Mouse (Mus musculus): ENCODE measurements around the gene Apba1. TPM values are rescaled to one million over a fixed set of nuclear protein-coding genes. Genes with fewer than 3 reads are reported as not detected.

The Apba1 gene
- polyA plus RNA-seq, 1 experiment from 2014 or later = 0.46 TPM

DNA sequence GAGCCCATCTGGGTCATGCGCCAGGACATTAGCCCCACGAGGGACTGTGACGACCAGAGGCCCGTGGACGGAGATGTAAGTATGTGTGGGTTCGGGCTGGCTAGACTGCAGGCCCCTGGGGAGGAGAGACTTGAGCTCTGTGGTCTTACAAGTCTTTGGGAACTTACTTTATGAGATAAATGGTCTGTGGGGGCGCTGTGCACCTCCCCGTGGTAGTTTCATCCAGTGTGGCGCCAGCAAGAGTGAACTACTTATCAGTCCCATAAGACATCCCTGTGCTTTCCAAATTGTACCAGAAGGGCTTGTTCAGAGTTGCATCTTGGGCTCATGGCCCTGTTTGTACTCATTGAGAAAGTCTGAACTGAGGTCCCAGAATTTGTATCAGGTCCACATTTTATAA, 135.3 kb downstream of the Apba1 start:
- Histone ChIP-seq H3K27me3 (ENCODE audit: control insufficient read depth, insufficient read depth, low read length) (peaks cover 43% of the 10 kb centered on the region), H3K4me1 (ENCODE audit: control insufficient read depth in 2 of 2, insufficient read depth in 2 of 2, low read length in 2 of 2) (peaks cover 0 to 10% of the 10 kb centered on the region in 2 experiments; a peak in 2 of 4 replicates), H3K4me2 (ENCODE audit: low read length) (no peak overlapping the region), H3K9me3 (ENCODE audit: control insufficient read depth, low read length) (no peaks in the 10 kb centered on the region), H3K4me3 (ENCODE audit: control insufficient read depth in 1 of 2, insufficient read depth in 1 of 2, low read depth in 1 of 2, low read length in 2 of 2) (no peak overlapping the region), H3K9ac (ENCODE audit: low read length) (no peak overlapping the region), H3K36me3 (ENCODE audit: control insufficient read depth, insufficient read depth, low read length) (no peaks in the 10 kb centered on the region), H3K27ac (replicated peaks in 1 of 2; ENCODE audit: control insufficient read depth in 1 of 2, insufficient read depth in 1 of 2, low read depth in 2 of 2, low read length in 2 of 2) (no peak overlapping the region)
- whole genome bisulfite sequencing = 61% methylated on average over 9 of the region's 9 CpGs
- no peak for ATAC-seq (ENCODE audit: insufficient number of reproducible peaks, insufficient read depth, low FRiP score, low read depth)

GRCm38 (mm10) chr19:23894822-23895221, 136.1 kb downstream of the Apba1 start:
- H3K36me3 ChIP-seq (ENCODE audit: control insufficient read depth, insufficient read depth, low read length) = no peaks in the 10 kb centered on the region
- H3K4me3 ChIP-seq (ENCODE audit: control insufficient read depth in 1 of 2, insufficient read depth in 1 of 2, low read depth in 1 of 2, low read length in 2 of 2) = no peak overlapping the region
- peaks cover 43% of the 10 kb centered on the region for H3K27me3 ChIP-seq (ENCODE audit: control insufficient read depth, insufficient read depth, low read length)
- 57% methylated on average over 3 of the region's 3 CpGs for WGBS
- H3K4me2 ChIP-seq (ENCODE audit: low read length) = no peak overlapping the region
- no peaks in the 10 kb centered on the region for H3K9me3 ChIP-seq (ENCODE audit: control insufficient read depth, low read length)
- H3K4me1 ChIP-seq (ENCODE audit: control insufficient read depth in 2 of 2, insufficient read depth in 2 of 2, low read length in 2 of 2) = peaks cover 0 to 10% of the 10 kb centered on the region in 2 experiments; a peak in 2 of 4 replicates
- no peak overlapping the region for H3K9ac ChIP-seq (ENCODE audit: low read length)
- ATAC-seq (ENCODE audit: insufficient number of reproducible peaks, insufficient read depth, low FRiP score, low read depth) = no peak
- no peak overlapping the region for H3K27ac ChIP-seq (replicated peaks in 1 of 2; ENCODE audit: control insufficient read depth in 1 of 2, insufficient read depth in 1 of 2, low read depth in 2 of 2, low read length in 2 of 2)

- no peak overlapping the region for H3K4me3 ChIP-seq (ENCODE audit: control insufficient read depth in 1 of 2, insufficient read depth in 1 of 2, low read depth in 1 of 2, low read length in 2 of 2)
- ATAC-seq (ENCODE audit: insufficient number of reproducible peaks, insufficient read depth, low FRiP score, low read depth) = no peak
- H3K9ac ChIP-seq (ENCODE audit: low read length) = no peak overlapping the region
- peaks cover 0 to 10% of the 10 kb centered on the region in 2 experiments; a peak in 2 of 4 replicates for H3K4me1 ChIP-seq (ENCODE audit: control insufficient read depth in 2 of 2, insufficient read depth in 2 of 2, low read length in 2 of 2)
- H3K27me3 ChIP-seq (ENCODE audit: control insufficient read depth, insufficient read depth, low read length) = peaks cover 25% of the 10 kb centered on the region
- H3K36me3 ChIP-seq (ENCODE audit: control insufficient read depth, insufficient read depth, low read length) = no peaks in the 10 kb centered on the region
- H3K9me3 ChIP-seq (ENCODE audit: control insufficient read depth, low read length) = no peaks in the 10 kb centered on the region
- no peak overlapping the region for H3K4me2 ChIP-seq (ENCODE audit: low read length)
- no peak overlapping the region for H3K27ac ChIP-seq (replicated peaks in 1 of 2; ENCODE audit: control insufficient read depth in 1 of 2, insufficient read depth in 1 of 2, low read depth in 2 of 2, low read length in 2 of 2)
- WGBS = 57% methylated on average over 8 of the region's 8 CpGs
Measured at GRCm38 (mm10) chr19:23896915-23897314, 138.2 kb downstream of the Apba1 start.

DNA sequence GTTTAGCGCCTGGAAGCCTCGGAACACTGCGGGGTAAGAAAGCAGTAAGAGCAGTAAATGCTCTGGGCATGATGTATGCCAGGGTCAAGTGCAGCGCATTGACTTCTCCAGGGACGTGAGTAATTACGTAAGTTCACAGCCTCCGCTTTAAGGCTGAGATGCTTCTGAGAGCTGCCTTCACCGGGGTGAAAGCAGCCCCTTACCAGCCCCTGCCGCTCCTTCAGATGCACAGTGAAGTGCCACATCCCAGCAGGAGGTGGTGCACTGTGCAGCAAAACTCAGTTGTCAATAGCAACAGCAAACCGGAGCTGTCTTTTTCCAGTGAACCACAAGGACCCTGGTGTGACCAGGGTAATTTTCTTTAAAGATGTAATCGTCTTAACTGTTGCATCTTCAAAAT, 139.8 kb downstream of the Apba1 start:
- WGBS = 69% methylated on average over 11 of the region's 11 CpGs
- Histone ChIP-seq H3K27me3 (ENCODE audit: control insufficient read depth, insufficient read depth, low read length) (peaks cover 10% of the 10 kb centered on the region), H3K9ac (ENCODE audit: low read length) (no peak overlapping the region), H3K27ac (replicated peaks in 1 of 2; ENCODE audit: control insufficient read depth in 1 of 2, insufficient read depth in 1 of 2, low read depth in 2 of 2, low read length in 2 of 2) (no peak overlapping the region), H3K9me3 (ENCODE audit: control insufficient read depth, low read length) (no peaks in the 10 kb centered on the region), H3K4me2 (ENCODE audit: low read length) (no peak overlapping the region), H3K4me1 (ENCODE audit: control insufficient read depth in 2 of 2, insufficient read depth in 2 of 2, low read length in 2 of 2) (peaks cover 0 to under 1% of the 10 kb centered on the region in 2 experiments; a peak in 1 of 4 replicates), H3K4me3 (ENCODE audit: control insufficient read depth in 1 of 2, insufficient read depth in 1 of 2, low read depth in 1 of 2, low read length in 2 of 2) (no peak overlapping the region), H3K36me3 (ENCODE audit: control insufficient read depth, insufficient read depth, low read length) (no peaks in the 10 kb centered on the region)
- no peak for ATAC-seq (ENCODE audit: insufficient number of reproducible peaks, insufficient read depth, low FRiP score, low read depth)

DNA sequence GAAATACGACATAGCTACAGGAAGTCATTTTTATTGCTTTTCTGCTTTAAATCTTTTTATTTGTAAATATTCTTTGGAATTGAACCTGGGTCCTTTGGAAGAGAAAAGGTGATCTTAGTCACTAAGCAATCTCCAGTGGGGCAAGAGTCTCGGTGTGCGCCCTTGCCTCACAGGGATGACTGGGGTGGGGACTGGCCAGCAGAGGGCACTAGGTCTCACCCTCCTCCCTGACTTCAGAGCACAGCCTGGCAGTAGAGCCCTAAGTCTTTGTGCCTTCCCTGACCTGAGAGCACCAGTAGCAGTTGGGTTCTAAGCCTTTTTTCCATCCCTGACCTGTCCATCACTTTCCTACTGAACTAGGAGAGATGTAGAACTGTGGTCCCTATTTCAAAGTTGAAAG, 142.5 kb downstream of the Apba1 start:
- no peak for ATAC-seq (ENCODE audit: insufficient number of reproducible peaks, insufficient read depth, low FRiP score, low read depth)
- H3K4me3 ChIP-seq (ENCODE audit: control insufficient read depth in 1 of 2, insufficient read depth in 1 of 2, low read depth in 1 of 2, low read length in 2 of 2) = no peak overlapping the region
- no peaks in the 10 kb centered on the region for H3K4me1 ChIP-seq (ENCODE audit: control insufficient read depth in 2 of 2, insufficient read depth in 2 of 2, low read length in 2 of 2)
- H3K27ac ChIP-seq (replicated peaks in 1 of 2; ENCODE audit: control insufficient read depth in 1 of 2, insufficient read depth in 1 of 2, low read depth in 2 of 2, low read length in 2 of 2) = no peak overlapping the region
- no peaks in the 10 kb centered on the region for H3K9me3 ChIP-seq (ENCODE audit: control insufficient read depth, low read length)
- H3K36me3 ChIP-seq (ENCODE audit: control insufficient read depth, insufficient read depth, low read length) = no peaks in the 10 kb centered on the region
- H3K4me2 ChIP-seq (ENCODE audit: low read length) = no peak overlapping the region
- WGBS = 52% methylated on average over 3 of the region's 3 CpGs
- H3K27me3 ChIP-seq (ENCODE audit: control insufficient read depth, insufficient read depth, low read length) = peaks cover 4% of the 10 kb centered on the region; the same call in 1 of the 2 replicates
- no peak overlapping the region for H3K9ac ChIP-seq (ENCODE audit: low read length)

DNA sequence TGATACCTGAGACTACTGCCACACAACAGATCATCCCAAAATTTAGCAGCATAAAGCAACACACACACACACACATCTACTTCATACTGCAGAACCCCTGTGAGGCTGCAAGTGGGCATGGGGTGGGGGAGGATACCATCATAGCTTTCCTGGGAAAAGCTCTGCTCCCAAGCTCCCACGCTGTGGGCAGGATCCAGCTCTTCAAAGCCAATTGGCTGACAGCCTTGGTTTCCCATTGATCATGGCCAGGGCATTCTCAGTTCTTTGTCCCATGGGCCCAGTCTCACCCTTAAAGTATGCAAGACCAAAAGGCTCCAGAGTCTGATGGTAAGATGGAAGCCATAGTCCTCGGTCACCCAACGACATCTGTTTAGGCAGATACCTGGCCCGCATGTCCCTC, 143.1 kb downstream of the Apba1 start:
- no peak for ATAC-seq (ENCODE audit: insufficient number of reproducible peaks, insufficient read depth, low FRiP score, low read depth)
- no peaks in the 10 kb centered on the region for H3K36me3 ChIP-seq (ENCODE audit: control insufficient read depth, insufficient read depth, low read length)
- H3K4me1 ChIP-seq (ENCODE audit: control insufficient read depth in 2 of 2, insufficient read depth in 2 of 2, low read length in 2 of 2) = no peaks in the 10 kb centered on the region
- no peak overlapping the region for H3K9ac ChIP-seq (ENCODE audit: low read length)
- H3K9me3 ChIP-seq (ENCODE audit: control insufficient read depth, low read length) = no peaks in the 10 kb centered on the region
- peaks cover 4% of the 10 kb centered on the region; the same call in 1 of the 2 replicates for H3K27me3 ChIP-seq (ENCODE audit: control insufficient read depth, insufficient read depth, low read length)
- WGBS = 92% methylated on average over 4 of the region's 4 CpGs
- H3K27ac ChIP-seq (replicated peaks in 1 of 2; ENCODE audit: control insufficient read depth in 1 of 2, insufficient read depth in 1 of 2, low read depth in 2 of 2, low read length in 2 of 2) = no peak overlapping the region
- H3K4me3 ChIP-seq (ENCODE audit: control insufficient read depth in 1 of 2, insufficient read depth in 1 of 2, low read depth in 1 of 2, low read length in 2 of 2) = no peak overlapping the region
- no peak overlapping the region for H3K4me2 ChIP-seq (ENCODE audit: low read length)

DNA sequence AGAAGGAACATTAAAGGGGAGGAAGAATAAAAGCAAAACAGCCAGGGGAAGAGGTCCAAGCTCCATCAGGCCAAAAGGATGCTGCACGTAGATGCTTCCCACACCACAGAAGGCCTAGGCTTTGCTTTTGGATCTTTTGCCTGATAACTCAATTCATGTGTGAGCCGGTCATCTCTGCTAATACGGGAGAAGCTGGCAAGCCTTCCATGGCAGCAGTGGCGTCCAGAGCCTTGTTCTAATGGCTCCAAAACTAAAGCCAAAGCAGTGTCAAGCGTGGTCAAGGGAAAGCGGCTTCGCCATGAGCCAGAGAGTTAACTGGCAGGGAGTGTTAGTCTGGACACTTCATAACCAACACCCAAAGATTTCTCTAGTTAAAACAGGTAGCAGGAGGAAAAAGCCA, 144.4 kb downstream of the Apba1 start:
- H3K4me3 ChIP-seq (ENCODE audit: control insufficient read depth in 1 of 2, insufficient read depth in 1 of 2, low read depth in 1 of 2, low read length in 2 of 2) = no peak overlapping the region
- H3K36me3 ChIP-seq (ENCODE audit: control insufficient read depth, insufficient read depth, low read length) = no peaks in the 10 kb centered on the region
- no peaks in the 10 kb centered on the region for H3K27me3 ChIP-seq (ENCODE audit: control insufficient read depth, insufficient read depth, low read length)
- no peak overlapping the region for H3K27ac ChIP-seq (replicated peaks in 1 of 2; ENCODE audit: control insufficient read depth in 1 of 2, insufficient read depth in 1 of 2, low read depth in 2 of 2, low read length in 2 of 2)
- H3K9ac ChIP-seq (ENCODE audit: low read length) = no peak overlapping the region
- H3K9me3 ChIP-seq (ENCODE audit: control insufficient read depth, low read length) = no peaks in the 10 kb centered on the region
- no peak for ATAC-seq (ENCODE audit: insufficient number of reproducible peaks, insufficient read depth, low FRiP score, low read depth)
- no peak overlapping the region for H3K4me2 ChIP-seq (ENCODE audit: low read length)
- no peaks in the 10 kb centered on the region for H3K4me1 ChIP-seq (ENCODE audit: control insufficient read depth in 2 of 2, insufficient read depth in 2 of 2, low read length in 2 of 2)
- WGBS = 89% methylated on average over 7 of the region's 7 CpGs

DNA sequence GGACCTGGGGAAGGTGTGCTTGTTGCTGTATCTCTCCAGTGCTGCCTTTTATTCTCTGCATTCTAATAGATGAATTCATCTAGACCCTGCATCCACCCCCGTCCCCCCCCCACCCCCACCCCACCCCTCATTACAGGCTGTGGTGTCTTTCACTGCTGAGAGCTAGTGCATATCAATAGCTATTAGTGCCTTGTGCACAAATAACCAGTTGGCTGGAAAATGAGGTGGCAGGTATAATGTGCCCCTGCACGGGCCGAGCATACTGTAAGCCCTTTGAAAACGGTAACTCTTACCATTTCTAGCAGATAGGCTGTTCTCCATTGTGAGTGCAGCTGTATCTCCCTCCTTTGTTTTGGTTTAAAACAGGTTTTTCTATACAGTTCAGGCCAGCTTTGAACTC, 146.2 kb downstream of the Apba1 start:
- Histone ChIP-seq H3K4me3 (ENCODE audit: control insufficient read depth in 1 of 2, insufficient read depth in 1 of 2, low read depth in 1 of 2, low read length in 2 of 2) (no peak overlapping the region), H3K36me3 (ENCODE audit: control insufficient read depth, insufficient read depth, low read length) (no peaks in the 10 kb centered on the region), H3K27ac (replicated peaks in 1 of 2; ENCODE audit: control insufficient read depth in 1 of 2, insufficient read depth in 1 of 2, low read depth in 2 of 2, low read length in 2 of 2) (no peak overlapping the region), H3K4me1 (ENCODE audit: control insufficient read depth in 2 of 2, insufficient read depth in 2 of 2, low read length in 2 of 2) (no peaks in the 10 kb centered on the region), H3K27me3 (ENCODE audit: control insufficient read depth, insufficient read depth, low read length) (no peaks in the 10 kb centered on the region), H3K4me2 (ENCODE audit: low read length) (no peak overlapping the region), H3K9ac (ENCODE audit: low read length) (no peak overlapping the region), H3K9me3 (ENCODE audit: control insufficient read depth, low read length) (no peaks in the 10 kb centered on the region)
- 71% methylated on average over 4 of the region's 4 CpGs for WGBS
- ATAC-seq (ENCODE audit: insufficient number of reproducible peaks, insufficient read depth, low FRiP score, low read depth) = no peak

Measured in heart, embryonic 14.5 days (tissue).